8 mouse cellular contexts compared by ENCODE assay signal in the genomic region with DNA sequence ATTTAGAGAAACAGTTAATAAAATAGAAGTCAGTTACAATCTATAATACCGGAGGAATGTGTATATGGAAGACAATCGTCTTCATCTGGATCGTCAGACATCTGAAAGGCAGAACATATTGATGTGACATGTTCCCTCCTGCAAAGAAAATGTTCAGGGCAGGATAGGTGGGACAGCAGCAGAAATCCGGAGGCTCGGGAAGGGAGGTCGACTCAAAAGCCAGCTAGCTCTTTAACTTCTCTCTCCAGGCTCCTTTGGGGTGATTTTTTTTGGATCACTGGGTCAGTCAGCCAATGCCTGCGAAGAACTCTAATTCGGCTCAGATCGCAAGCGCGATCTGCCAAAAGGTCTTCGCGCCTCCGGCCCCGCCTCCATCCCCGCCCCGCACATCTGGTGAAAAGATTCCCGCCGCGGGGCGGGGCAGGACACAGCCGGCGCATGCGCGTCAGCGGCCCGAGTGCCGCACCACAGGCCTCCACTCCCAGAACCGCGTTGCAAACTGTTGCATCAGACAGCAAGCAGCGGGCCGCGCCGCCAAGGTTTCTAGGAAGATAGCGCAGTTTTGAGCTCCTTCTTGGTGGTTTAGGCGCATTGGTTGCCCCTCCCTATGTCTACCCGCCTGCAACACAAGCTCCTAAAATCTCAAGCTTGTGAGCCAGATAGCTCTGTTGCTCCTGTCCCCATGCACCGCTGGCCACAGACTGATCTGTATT. TPM values are rescaled to one million over a fixed set of nuclear protein-coding genes. Genes with fewer than 3 reads are reported as not detected.
A peak's percentile ranks its signal among the peaks of the same experiment; 100 is the strongest.
DNase-seq lines count a peak whose midpoint lies in the region; ATAC-seq lines count a peak whose summit lies in the region.

No protein-coding gene starts in this region.

- peak overlapping the region; percentile 60; the same call in 1 of the 2 replicates for H3K9ac ChIP-seq in hindbrain, embryonic 13.5 days

- peaks cover 57% of the 10 kb centered on the region for H3K27me3 ChIP-seq in hindbrain, embryonic 13.5 days

- peak overlapping the region; percentile 37 for H3K4me3 ChIP-seq in hindbrain, embryonic 13.5 days

- peak overlapping the region; percentile 35; the same call in 1 of the 2 replicates for H3K27ac ChIP-seq in hindbrain, embryonic 13.5 days

- no peaks in the 10 kb centered on the region for H3K9me3 ChIP-seq in hindbrain, embryonic 13.5 days

- DNase-seq in Muller cell, postnatal 12 days (ENCODE audit: inconsistent ontology term), result peak; percentile 91
- peak; percentile 85 for DNase-seq in cerebellum, adult 9-10 months
- peak; percentile 82 to 84 for DNase-seq in frontal cortex, postnatal 14 days (ENCODE audit: low spot score in 2 of 2)
- DNase-seq in layer of hippocampus, postnatal 25 days (ENCODE audit: extremely low spot score in 1 of 2, low spot score in 1 of 2), result peak; percentile 73 to 76
- peak; percentile 91 for DNase-seq in lung, postnatal 14 days
- peak; percentile 71 for DNase-seq in retina, adult 2 months (ENCODE audit: low read depth, low spot score)
- DNase-seq in thymus, postnatal 25 days, result peak; percentile 89

- H3K4me2 ChIP-seq in hindbrain, embryonic 13.5 days, result peak overlapping the region; percentile 71

- H3K4me1 ChIP-seq in hindbrain, embryonic 13.5 days (replicated peaks), result peaks cover 22% of the 10 kb centered on the region

- 4% methylated on average over 38 of the region's 38 CpGs for WGBS in hindbrain, embryonic 13.5 days

- no peaks in the 10 kb centered on the region for H3K36me3 ChIP-seq in hindbrain, embryonic 13.5 days

- ATAC-seq in hindbrain, embryonic 13.5 days (ENCODE audit: low FRiP score), result no peak

RNA-seq across cellular contexts. Expression of gene Creb3l1, which starts 31.0 kb away (rescaled TPM):
- 1.3 and 2.4 TPM in 2 replicates for polyA plus RNA-seq in hindbrain, embryonic 13.5 days (2015; fragmentation: Nextera tagmentation; extraction: Ambion mirVana)
- 1 to 10 TPM; 4.0 to 4.6 TPM for total RNA-seq in layer of hippocampus, postnatal 25 days (2021)

RNA-seq across cellular contexts. Expression of gene Phf21a, which starts 37.7 kb away (rescaled TPM):
- 38.4 and 39.6 TPM in 2 replicates for polyA plus RNA-seq in hindbrain, embryonic 13.5 days (2015; fragmentation: Nextera tagmentation; extraction: Ambion mirVana)
- total RNA-seq in layer of hippocampus, postnatal 25 days (2021), result 100 to 1,000 TPM in 1 of 2 experiments, 10 to 100 TPM in 1; 97.9 to 104 TPM
